Mouse (Mus musculus) layer of hippocampus, adult 18-20 months (tissue): ENCODE measurements around the gene Oxct2b. TPM values are rescaled to one million over a fixed set of nuclear protein-coding genes. Genes with fewer than 3 reads are reported as not detected.

Experiments used
- total RNA-seq, 2 experiments: library from RNA; stranded (reverse); gene quantifications; 2 replicates each; pipeline ENCODE4 v1.2.3; 2021

Gene Oxct2b
- total RNA-seq, 2 experiments from 2014 or later = not detected

Other genes with a start within 250 kb of the Oxct2b start
- 100 to 1,000 TPM; 296 to 307 TPM for gene Cap1, start 230.2 kb upstream of the Oxct2b start, total RNA-seq
- gene Mfsd2a, start 155.1 kb upstream of the Oxct2b start, total RNA-seq = 10 to 100 TPM; 44.8 to 48.9 TPM
- 10 to 100 TPM; 30.1 to 32.4 TPM for gene Mycl, start 120.6 kb upstream of the Oxct2b start, total RNA-seq
- gene Trit1, start 99.7 kb upstream of the Oxct2b start, total RNA-seq = 10 to 100 TPM; 19.5 to 20.2 TPM
- gene Bmp8b, start 11.1 kb upstream of the Oxct2b start, total RNA-seq = not detected
- 10 to 100 TPM; 21.6 to 22.0 TPM for gene Ppie, start 23.7 kb downstream of the Oxct2b start, total RNA-seq
- 100 to 1,000 TPM; 476 to 553 TPM for gene Hpcal4, start 67.0 kb downstream of the Oxct2b start, total RNA-seq
- gene Nt5c1a, start 85.2 kb downstream of the Oxct2b start, total RNA-seq = 10 to 100 TPM; 15.9 to 16.1 TPM
- gene Heyl, start 117.3 kb downstream of the Oxct2b start, total RNA-seq = 1 to 10 TPM; 1.7 to 2.7 TPM
- gene Pabpc4, start 146.1 kb downstream of the Oxct2b start, total RNA-seq = 10 to 100 TPM; 40.3 to 47.0 TPM
- gene Oxct2a, start 207.4 kb downstream of the Oxct2b start, total RNA-seq = not detected
- gene Bmp8a, start 227.0 kb downstream of the Oxct2b start, total RNA-seq = not detected